Mouse (Mus musculus): ENCODE data around the gene Ppp1r13b. TPM values are rescaled to one million over a fixed set of nuclear protein-coding genes. Genes with fewer than 3 reads are reported as not detected.
"Not testable (repeated sequence)": the region's sequence is repeated elsewhere in the genome, so short reads cannot be mapped to it uniquely, and the experiment has no call there.

The Ppp1r13b gene
- 10 to 100 TPM; 60.8 to 61.3 TPM for total RNA-seq (2021)

- intact Hi-C loops (cut with DNase I), result loop anchor here (5.0 kb wide), 1 partner anchor 39 kb away; no protein-coding TSS in a partner anchor
- DNase-seq (ENCODE audit: extremely low spot score in 1 of 2, low spot score in 2 of 2), result peak; percentile 81 to 95
Measured at GRCm38 (mm10) chr12:111907970-111908681, at the start of gene Ppp1r13b. TSS of gene Ppp1r13b (minus strand) at chr12:111908110.

- intact Hi-C loops (cut with DNase I), result no loop called here
- DNase-seq (ENCODE audit: extremely low spot score in 1 of 2, low spot score in 2 of 2), result no peak
Measured at GRCm38 (mm10) chr12:111956173-111956572, 48.3 kb upstream of the Ppp1r13b start.

- no peak for DNase-seq (ENCODE audit: extremely low spot score in 1 of 2, low spot score in 2 of 2)
- intact Hi-C loops (cut with DNase I), result no loop called here
Measured at GRCm38 (mm10) chr12:111951701-111952100, 43.8 kb upstream of the Ppp1r13b start.

- DNase-seq (ENCODE audit: extremely low spot score in 1 of 2, low spot score in 2 of 2), result no peak
- intact Hi-C loops (cut with DNase I), result no loop called here
Measured at GRCm38 (mm10) chr12:111950486-111950885, 42.6 kb upstream of the Ppp1r13b start.

GRCm38 (mm10) chr12:111946716-111947115, 38.8 kb upstream of the Ppp1r13b start:
- intact Hi-C loops (cut with DNase I), result loop anchor here (5.0 kb wide), 2 partner anchors 39 to 69 kb away; partner anchors contain the start of gene Ppp1r13b

DNA sequence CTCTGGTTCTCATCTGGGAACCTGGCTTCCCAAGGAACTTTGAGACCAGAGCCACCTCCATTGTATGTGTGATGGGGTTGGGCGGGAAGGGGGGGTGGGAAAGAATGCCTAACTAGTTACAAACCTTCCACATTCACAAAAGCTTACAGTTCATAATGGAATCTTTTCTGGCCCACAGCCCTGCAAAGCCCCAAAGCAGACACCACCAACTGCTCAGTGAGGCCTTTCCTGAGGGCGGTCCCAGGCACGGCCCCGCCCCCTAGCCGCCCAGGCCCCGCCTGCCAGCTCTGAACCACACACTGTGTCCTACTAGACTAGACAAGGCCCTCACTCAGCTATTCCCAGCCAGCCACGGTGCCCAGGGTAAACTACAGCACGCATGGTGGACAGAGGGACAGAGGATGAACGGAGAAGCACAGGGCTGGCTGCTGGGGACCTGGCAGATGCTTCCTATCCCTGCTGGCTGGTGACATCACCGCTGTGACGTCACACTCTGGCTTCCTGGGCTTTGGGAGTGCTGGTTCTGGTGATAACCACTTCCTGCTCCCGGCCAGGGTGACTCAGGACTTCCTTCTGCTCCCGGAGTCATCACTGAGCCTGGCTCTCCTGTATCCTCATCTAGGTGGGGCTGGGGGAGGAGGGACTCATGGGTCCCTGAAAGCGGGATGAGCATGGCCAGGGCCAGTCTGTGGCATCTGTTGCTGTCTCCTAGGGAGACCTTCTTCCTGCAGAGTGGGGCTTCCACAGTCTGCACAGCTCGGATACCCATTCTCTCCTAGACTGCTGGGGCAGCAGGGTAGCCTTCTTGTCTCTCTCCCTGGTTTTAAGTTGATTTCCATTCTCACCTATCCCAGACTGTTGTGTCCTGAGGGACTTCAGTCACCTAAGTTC, 38.1 kb upstream of the Ppp1r13b start:
- intact Hi-C loops (cut with DNase I), result loop anchor here (5.0 kb wide), 2 partner anchors 39 to 69 kb away; partner anchors contain the start of gene Ppp1r13b
- DNase-seq (ENCODE audit: extremely low spot score in 1 of 2, low spot score in 2 of 2), result not testable (repeated sequence)

More at GRCm38 (mm10) chr12:111946716-111947115, 38.8 kb upstream of the Ppp1r13b start:
- DNase-seq (ENCODE audit: extremely low spot score in 1 of 2, low spot score in 2 of 2), result peak; percentile 18 to 65

GRCm38 (mm10) chr12:111945115-111945514, 37.2 kb upstream of the Ppp1r13b start:
- DNase-seq (ENCODE audit: extremely low spot score in 1 of 2, low spot score in 2 of 2), result peak in 1 of 2 experiments; percentile 78
- intact Hi-C loops (cut with DNase I), result loop anchor here (5.0 kb wide), 2 partner anchors 38 to 68 kb away; partner anchors contain the start of gene Ppp1r13b

GRCm38 (mm10) chr12:111944065-111944987, 36.4 kb upstream of the Ppp1r13b start:
- DNase-seq (ENCODE audit: extremely low spot score in 1 of 2, low spot score in 2 of 2); intact Hi-C loops (cut with DNase I): not testable (repeated sequence)

DNA sequence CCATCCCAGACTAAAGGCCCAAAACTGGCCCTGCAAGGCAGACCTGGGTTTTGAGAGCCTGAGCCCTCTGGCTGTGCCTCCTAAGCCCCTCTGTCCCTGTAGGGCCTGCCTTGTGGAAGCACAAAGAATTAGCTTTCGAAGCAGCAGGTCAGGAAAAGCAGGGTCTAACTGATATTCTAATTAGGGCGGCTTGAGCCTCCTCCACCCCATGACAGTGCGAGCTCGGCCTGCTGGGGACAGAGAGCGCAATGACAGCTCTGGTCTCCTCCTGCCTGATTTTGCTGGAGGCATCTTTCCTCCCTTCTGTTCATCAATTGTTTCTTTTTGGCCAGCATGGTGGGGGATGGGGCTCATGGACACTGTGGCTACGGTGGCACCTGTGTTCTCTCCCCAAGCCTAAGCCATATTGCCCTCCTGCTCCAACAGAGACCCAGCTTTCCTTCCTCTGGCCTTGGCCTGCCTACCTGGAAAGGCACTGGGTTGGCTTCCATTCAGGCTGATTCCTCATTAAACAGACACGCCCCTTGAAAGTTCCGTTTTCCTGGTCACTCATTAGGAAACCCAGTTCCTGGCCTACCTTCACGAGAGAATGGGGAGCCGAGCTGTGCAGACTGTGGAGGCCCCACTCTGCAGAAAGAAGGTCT, 35.6 kb upstream of the Ppp1r13b start:
- intact Hi-C loops (cut with DNase I), result no loop called here
- no peak for DNase-seq (ENCODE audit: extremely low spot score in 1 of 2, low spot score in 2 of 2)

GRCm38 (mm10) chr12:111938623-111939177, 30.8 kb upstream of the Ppp1r13b start:
- DNase-seq (ENCODE audit: extremely low spot score in 1 of 2, low spot score in 2 of 2), result no peak
- intact Hi-C loops (cut with DNase I), result no loop called here

DNA sequence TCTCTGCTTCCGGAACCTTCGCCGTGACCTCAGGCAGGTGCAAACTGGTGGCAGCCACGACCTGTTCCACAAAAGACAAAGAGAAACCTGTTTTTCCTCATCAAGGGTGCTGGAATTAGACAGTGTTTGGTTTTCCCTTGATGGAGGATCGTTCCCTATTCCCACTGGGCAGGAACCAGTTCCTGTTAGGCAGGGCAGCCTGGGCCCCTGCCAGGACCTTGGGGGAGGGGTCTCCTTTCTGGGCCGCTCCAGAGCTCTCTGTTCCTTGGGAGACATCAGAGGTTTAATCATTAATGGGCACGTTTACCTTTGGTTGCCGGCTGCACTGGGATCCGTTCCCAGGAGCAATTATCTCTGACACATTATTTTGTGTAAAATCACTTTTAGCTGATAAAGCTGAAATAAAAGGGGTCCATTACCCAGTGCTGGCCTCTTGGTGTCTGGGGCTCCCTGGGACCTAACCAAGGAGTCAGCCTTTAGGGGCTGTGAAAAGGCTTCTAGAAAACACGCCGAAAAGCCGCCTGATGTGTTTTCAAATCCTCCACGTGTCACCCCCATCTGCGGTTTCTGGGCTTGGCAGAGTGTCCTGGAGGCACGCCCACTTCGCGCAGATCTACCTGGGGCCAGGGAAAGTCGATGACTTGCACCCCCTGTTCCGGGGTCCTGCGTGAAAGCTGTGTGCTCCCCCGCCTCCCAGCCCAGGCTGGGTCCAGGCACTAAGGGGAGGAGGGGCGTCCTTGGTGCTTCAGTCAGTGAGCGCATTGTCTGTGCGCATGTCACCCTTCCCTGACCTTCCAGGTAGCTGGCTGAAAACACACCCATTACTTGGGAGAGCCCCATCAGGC, 29.0 kb upstream of the Ppp1r13b start:
- peak in 1 of 2 experiments; percentile 77 for DNase-seq (ENCODE audit: extremely low spot score in 1 of 2, low spot score in 2 of 2)
- intact Hi-C loops (cut with DNase I), result no loop called here

DNA sequence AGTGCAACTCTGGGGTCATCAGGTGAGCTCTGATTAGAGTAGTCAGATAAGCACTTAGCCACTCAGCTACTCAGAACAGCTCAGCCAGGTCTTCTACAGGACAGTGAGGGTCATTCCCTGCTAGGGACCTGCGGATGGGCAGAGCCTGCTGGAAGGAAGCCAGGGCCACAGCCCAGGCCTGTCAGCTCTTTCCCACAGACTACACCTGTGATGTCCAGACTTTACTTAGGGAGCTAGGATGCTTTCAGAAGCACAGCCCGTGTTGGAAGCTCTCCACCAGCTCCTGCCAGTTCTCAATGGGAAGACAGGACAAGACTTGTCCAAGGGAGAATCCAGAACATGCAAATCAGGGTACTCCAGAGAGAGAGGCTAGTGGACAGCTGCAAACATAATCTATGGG, 26.1 kb upstream of the Ppp1r13b start:
- intact Hi-C loops (cut with DNase I), result no loop called here
- no peak for DNase-seq (ENCODE audit: extremely low spot score in 1 of 2, low spot score in 2 of 2)

- peak in 1 of 2 experiments; percentile 59 for DNase-seq (ENCODE audit: extremely low spot score in 1 of 2, low spot score in 2 of 2)
- intact Hi-C loops (cut with DNase I), result no loop called here
Measured at GRCm38 (mm10) chr12:111933032-111933704, 25.3 kb upstream of the Ppp1r13b start.

DNA sequence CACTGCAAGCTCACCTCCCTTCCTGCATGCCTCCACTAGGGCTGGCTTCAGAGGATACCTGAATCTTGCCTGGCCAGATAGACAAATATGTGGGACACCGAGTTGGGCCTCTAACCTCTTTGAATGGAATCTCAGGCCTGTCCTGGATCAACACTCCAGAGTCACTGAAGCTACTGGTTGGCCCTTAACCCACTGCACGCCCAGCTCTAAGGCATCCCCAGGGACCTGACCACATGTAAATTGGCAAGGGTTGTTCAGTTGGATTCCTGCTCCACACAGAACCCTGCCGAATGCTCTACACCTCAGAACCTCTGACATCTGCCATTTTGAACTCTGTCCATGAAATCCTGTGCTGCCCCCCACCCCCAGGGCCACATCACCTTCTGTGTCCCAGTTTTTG, 24.6 kb upstream of the Ppp1r13b start:
- DNase-seq (ENCODE audit: extremely low spot score in 1 of 2, low spot score in 2 of 2), result no peak
- intact Hi-C loops (cut with DNase I), result no loop called here

- no peak for DNase-seq (ENCODE audit: extremely low spot score in 1 of 2, low spot score in 2 of 2)
- intact Hi-C loops (cut with DNase I), result no loop called here
Measured at GRCm38 (mm10) chr12:111931411-111932025, 23.6 kb upstream of the Ppp1r13b start.

DNA sequence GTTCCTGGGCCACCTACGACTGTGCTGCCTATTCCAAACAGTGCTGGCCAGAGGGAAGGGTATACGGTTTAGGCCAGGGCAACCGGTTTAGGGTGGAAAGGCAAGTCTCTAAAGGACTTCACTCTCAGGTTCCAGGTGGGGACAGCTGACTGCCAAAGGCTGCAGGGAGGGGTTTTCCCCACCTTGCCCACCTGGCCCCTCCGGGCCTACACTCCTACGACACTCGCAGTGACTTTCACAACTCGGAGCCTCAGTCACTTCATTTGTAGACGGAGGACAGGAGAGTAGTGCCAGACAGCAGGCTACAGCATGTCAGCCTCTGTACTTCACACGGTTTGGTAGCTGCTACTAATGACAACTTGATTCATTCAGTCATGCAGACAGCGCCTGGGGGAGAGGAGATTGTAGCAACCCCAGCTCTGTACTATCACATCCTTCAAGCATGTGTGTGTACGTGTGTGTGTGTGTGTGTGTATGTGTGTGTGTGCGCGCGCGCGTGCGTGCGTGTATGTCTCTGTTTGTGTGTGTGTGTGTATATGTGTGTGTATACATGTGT, 20.6 kb upstream of the Ppp1r13b start:
- intact Hi-C loops (cut with DNase I), result no loop called here
- DNase-seq (ENCODE audit: extremely low spot score in 1 of 2, low spot score in 2 of 2), result no peak
